Mouse (Mus musculus) thymus, postnatal 10 days (tissue): Measurements from ENCODE around the gene Usp34.
"Not testable (repeated sequence)": the region's sequence is repeated elsewhere in the genome, so short reads cannot be mapped to it uniquely, and the experiment has no call there.

ENCODE experiments used
- DNase-seq, 2 experiments: peaks; one replicate each; pipeline ENCODE4 v3.0.0; 2021; ENCODE audit warnings: low spot score in 2 of 2

The Usp34 gene

DNA sequence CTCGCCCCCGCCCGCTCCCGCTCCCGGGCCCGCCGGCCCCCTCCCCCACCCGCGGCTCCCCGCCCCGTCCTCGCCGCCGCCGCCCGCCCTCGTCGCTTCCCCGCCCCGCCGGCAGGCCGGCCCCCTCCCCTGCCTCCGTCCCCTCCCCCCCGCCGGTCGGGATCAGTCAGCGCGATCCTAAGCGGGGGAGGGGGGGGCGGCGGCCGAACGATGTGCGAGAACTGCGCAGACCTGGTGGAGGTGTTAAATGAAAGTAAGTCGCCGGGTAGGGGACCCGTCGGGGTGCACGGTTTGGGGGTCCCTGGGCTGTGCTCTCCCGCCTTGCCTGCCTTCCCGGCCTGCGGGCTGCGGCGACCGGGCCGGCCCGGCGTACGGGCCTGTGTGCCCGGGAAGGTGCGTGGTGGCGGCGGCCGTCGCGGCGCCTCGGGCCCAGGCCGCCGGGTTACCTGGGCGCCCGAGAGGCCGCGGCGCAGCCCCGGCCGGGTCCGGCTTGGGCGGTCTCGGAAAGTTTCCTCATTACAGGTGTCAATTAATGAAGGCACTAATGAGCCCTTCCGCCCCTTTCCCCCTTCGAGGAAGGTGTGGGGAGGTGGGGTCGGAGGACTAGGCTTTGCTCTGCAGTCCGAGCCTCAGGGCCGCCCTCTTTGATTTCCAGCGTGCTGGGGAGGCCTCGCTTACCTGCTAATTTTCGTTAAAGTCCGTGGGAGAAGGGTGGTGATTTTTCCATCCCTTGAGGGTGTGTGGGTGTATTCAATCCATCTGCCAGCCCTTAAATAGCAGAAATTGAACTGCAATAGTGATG, at the start of gene Usp34:
Gene Usp34, plus strand, starts transcription at position 132 of the 802 bp plus-strand sequence.
- DNase-seq = peak; percentile 60 to 68

DNA sequence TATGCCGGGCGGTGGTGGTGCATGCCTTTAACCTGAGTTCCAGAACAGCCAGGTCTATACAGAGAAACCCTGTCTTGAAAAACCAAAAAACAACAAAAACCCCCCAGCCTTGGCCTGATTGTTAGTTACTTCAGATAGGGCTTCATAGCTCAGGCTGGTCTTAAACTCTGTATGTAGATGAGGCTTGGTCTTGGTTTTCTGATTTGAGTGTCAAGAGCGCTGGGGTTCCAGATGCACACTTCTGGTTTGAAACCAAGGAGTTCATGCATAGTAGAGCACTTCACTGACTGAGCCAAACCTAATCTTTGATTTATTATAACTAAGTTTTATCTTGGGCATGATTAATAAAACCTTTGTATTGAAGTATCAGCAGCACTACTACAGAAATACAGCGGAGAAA, 47.6 kb upstream of the Usp34 start:
- DNase-seq = no peak

- no peak for DNase-seq
Observed at GRCm38 (mm10) chr11:23259481-23259880, 47.2 kb upstream of the Usp34 start.

DNA sequence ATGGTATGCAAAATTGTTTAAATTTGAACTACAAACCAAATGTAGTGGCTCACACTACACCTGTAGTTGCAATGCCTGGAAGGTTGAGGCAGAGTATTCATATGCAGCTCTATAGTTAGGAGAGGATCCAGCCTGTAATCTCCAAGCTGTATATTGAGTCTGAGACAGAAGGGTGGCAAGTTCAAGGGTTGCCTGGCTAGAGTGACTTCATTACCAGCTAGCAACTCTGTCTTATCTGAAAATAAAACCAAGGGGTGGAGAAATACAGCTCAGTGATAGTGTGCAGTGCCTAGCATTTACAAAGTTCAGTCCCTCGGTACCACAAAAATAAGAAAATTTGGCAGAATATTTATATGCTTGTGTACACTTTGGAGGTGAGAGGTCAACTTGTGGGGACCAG, 46.5 kb upstream of the Usp34 start:
- no peak for DNase-seq

GRCm38 (mm10) chr11:23261490-23261889, 45.2 kb upstream of the Usp34 start:
- DNase-seq = no peak

DNA sequence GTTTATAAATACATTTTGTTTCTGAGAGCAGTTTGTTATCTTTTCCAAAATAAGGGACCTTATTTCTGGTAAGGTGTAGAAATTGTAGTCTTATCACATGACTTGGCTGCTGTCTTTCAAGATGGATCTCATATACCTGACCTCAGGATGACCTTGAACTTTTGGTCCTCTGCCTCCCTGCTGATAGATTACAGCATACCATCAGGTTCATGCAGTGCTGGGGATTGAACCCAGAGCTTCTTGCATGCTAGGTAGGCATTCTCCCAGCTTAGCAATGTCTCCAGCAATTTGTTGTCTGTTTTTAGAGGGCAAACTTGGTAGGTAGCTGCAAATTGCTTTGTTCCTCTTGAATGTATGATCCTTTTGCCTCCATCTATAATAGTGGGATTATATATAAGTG, 41.7 kb upstream of the Usp34 start:
- no peak for DNase-seq

DNA sequence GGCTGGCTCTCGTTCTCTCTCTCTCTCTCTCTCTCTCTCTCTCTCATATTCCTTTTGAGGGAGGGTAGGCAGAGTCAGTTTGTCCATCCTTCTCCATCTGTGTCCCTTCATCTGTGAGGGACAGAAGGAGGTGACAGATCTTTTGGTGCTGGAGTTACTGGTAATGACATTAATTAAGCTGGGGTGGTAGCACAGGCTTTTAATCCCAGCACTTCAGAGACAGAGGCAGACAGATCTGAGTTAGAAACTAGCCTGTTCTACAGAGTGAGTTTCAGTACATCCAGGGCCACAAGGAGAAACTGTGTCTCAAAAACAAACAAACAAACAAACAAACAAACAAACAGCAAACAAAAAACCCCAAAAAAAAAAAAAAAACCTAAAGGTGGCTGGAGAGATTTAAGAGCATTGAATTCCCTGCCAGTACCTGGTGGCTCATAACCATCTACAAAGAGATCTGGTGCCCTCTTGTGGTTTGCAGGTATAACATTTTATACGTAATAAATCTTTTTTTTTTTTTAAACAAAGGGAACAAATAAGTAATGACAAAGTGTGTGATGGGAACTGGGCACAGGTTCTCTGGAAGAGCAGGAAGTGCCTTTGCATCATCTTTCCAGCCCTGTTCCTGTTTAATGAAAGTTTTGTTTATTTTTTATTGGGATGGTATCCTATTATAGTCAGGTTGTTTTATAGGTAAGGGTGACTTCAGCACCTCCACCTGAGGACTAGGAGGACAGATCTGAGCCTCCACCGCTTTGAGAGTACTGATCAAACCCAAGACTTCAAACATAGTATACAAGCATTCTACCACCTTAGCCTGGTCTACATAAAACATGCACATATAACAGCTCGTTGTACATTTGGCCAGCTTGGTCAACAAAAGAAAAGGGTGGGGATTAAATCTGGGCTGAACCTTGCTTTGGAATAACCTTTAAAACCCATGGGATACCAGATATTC, 34.6 kb upstream of the Usp34 start:
- DNase-seq = peak in 1 of 2 experiments; percentile 70

GRCm38 (mm10) chr11:23275780-23276179, 30.9 kb upstream of the Usp34 start:
- no peak for DNase-seq

GRCm38 (mm10) chr11:23284469-23284868, 22.2 kb upstream of the Usp34 start:
- no peak for DNase-seq

- not testable (repeated sequence) for DNase-seq
Observed at GRCm38 (mm10) chr11:23288866-23289265, 17.8 kb upstream of the Usp34 start.

GRCm38 (mm10) chr11:23297379-23297778, 9.3 kb upstream of the Usp34 start:
- DNase-seq = no peak

- DNase-seq = no peak
Observed at GRCm38 (mm10) chr11:23298301-23298700, 8.4 kb upstream of the Usp34 start.

DNA sequence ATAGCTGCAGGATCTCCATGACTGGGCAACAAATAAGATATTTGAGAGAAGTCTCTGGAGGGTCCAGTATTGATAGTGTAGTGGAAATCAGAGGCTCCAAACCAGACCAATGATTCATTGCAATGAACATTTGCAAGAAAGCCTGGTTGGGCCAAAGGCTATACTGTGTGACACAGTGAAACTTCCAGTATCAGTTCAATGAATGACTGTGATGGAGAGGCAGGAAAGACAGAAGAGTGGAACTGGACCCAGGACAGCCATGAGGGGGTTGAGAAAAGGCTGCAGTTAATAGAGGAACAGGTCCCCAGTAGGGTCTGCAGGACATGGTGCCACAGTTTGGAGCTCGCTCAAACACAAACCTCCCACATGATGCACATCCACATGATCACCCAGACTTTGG, 6.8 kb upstream of the Usp34 start:
- no peak for DNase-seq

- DNase-seq = no peak
Observed at GRCm38 (mm10) chr11:23303126-23303525, 3.6 kb upstream of the Usp34 start.

- not testable (repeated sequence) for DNase-seq
Observed at GRCm38 (mm10) chr11:23305101-23305672, 1.5 kb upstream of the Usp34 start.

GRCm38 (mm10) chr11:23305673-23306608, 754 bp upstream of the Usp34 start:
- peak; percentile 89 to 92 for DNase-seq

DNA sequence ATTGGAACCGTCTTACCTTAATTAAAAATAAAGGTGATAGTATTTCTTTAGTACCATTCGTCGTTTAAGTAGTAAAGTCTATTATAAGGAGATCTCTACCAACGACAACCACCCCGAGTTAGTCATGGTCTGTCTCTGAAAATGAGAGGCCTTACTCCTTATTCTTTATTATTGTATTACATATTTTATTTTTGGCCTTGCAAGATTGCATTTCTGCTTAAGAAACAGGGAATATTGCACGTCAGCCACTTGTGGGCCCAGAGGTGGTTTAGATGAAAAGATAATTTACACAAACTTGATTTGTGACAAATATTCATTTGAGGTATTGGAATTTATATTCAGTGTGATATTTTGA, 848 bp downstream of the Usp34 start:
- no peak for DNase-seq

GRCm38 (mm10) chr11:23313496-23313895, 6.8 kb downstream of the Usp34 start:
- no peak for DNase-seq

- DNase-seq = no peak
Observed at GRCm38 (mm10) chr11:23329413-23329812, 22.7 kb downstream of the Usp34 start.

- no peak for DNase-seq
Observed at GRCm38 (mm10) chr11:23332136-23332535, 25.4 kb downstream of the Usp34 start.

DNA sequence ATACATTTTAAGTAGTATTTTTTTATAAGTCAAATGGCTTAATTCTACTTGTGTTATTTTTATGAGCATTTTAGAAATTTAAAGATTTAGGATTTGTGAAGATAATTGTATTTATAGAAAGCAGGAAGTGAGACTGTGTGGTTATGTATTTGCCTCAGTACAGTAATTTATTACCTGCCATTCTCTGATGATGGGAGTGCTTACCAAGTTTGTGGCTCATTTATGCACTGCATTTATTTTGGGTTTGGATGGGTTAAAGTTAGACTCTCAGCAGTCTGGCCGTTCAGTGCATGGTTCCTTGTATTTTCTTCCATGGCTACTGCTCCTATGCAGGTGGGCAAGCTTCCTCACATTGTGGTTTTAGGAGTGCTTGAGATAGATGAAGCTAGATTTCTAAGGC, 28.5 kb downstream of the Usp34 start:
- DNase-seq = no peak
